Mouse (Mus musculus) ovary, postnatal 10 days (tissue): Measurements from ENCODE around the gene Gm37240.

Experiments used
- DNase-seq: peaks from one replicate; pipeline ENCODE4 v3.0.0; 2022; ENCODE audit warnings: low spot score

Gene Gm37240

GRCm38 (mm10) chr3:85125471-85125870 is 761.8 kb downstream of the Gm37240 start:
- no peak for DNase-seq

GRCm38 (mm10) chr3:85124924-85125323 is 762.4 kb downstream of the Gm37240 start:
- no peak for DNase-seq

GRCm38 (mm10) chr3:85124410-85124809 is 762.9 kb downstream of the Gm37240 start:
- DNase-seq = no peak

- DNase-seq = no peak
Observed at GRCm38 (mm10) chr3:85117702-85118101, 769.6 kb downstream of the Gm37240 start.

GRCm38 (mm10) chr3:85117014-85117413 is 770.3 kb downstream of the Gm37240 start:
- no peak for DNase-seq

- DNase-seq = no peak
Observed at GRCm38 (mm10) chr3:85115959-85116543, 771.3 kb downstream of the Gm37240 start.

- no peak for DNase-seq
Observed at GRCm38 (mm10) chr3:85113565-85113964, 773.8 kb downstream of the Gm37240 start.

- DNase-seq = no peak
Observed at GRCm38 (mm10) chr3:85110762-85111161, 776.6 kb downstream of the Gm37240 start.

GRCm38 (mm10) chr3:85109221-85109620 is 778.1 kb downstream of the Gm37240 start:
- DNase-seq = no peak

GRCm38 (mm10) chr3:85108396-85108795 is 778.9 kb downstream of the Gm37240 start:
- no peak for DNase-seq

GRCm38 (mm10) chr3:85106956-85107355 is 780.4 kb downstream of the Gm37240 start:
- no peak for DNase-seq

GRCm38 (mm10) chr3:85104301-85104700 is 783.0 kb downstream of the Gm37240 start:
- no peak for DNase-seq

- DNase-seq = no peak
Observed at GRCm38 (mm10) chr3:85080882-85081558, 806.3 kb downstream of the Gm37240 start.

- no peak for DNase-seq
Observed at GRCm38 (mm10) chr3:85064113-85064512, 823.2 kb downstream of the Gm37240 start.

GRCm38 (mm10) chr3:85060153-85060552 is 827.2 kb downstream of the Gm37240 start:
- DNase-seq = no peak

- no peak for DNase-seq
Observed at GRCm38 (mm10) chr3:85057245-85057644, 830.1 kb downstream of the Gm37240 start.

GRCm38 (mm10) chr3:85053526-85053925 is 833.8 kb downstream of the Gm37240 start:
- no peak for DNase-seq

- DNase-seq = no peak
Observed at GRCm38 (mm10) chr3:85052196-85052595, 835.1 kb downstream of the Gm37240 start.

- no peak for DNase-seq
Observed at GRCm38 (mm10) chr3:85048569-85048968, 838.7 kb downstream of the Gm37240 start.

- DNase-seq = no peak
Observed at GRCm38 (mm10) chr3:85043679-85044218, 843.6 kb downstream of the Gm37240 start.

GRCm38 (mm10) chr3:85042126-85042525 is 845.2 kb downstream of the Gm37240 start:
- no peak for DNase-seq

- DNase-seq = no peak
Observed at GRCm38 (mm10) chr3:85029141-85029540, 858.2 kb downstream of the Gm37240 start.
